Mouse (Mus musculus): ENCODE measurements around the gene Gm17416. TPM values are rescaled to one million over a fixed set of nuclear protein-coding genes. Genes with fewer than 3 reads are reported as not detected.
A peak's percentile ranks its signal among the peaks of the same experiment; 100 is the strongest.

Gm17416 gene
- not detected in 2 replicates for polyA plus RNA-seq (2015; fragmentation: Nextera tagmentation; extraction: Ambion mirVana)

DNA sequence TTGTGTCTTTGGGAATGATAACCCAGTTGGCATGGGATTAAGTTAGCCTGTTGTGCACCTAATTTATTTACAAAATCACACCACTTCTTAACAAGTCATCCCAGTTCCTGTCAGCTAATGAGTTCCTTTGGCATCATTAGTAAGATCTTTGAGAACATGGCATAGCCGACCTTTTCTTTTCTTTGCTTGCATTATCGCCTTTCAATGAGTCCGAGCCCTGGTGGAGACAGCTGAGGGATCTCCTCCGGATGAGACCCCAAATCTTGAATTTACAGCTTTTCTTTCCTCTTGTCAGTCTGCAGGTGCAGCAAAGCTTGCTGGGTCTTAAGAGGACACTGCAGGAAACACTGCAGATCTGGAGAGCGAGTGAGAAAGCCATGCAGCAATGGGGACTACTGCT, at the start of gene Gm17416:
Gene Gm17416, plus strand, starts transcription at position 301 of the 400 bp plus-strand sequence.
- Histone ChIP-seq H3K36me3 (no peaks in the 10 kb centered on the region), H3K27ac (no peak within 1 kb of the TSS), H3K4me1 (no peaks in the 10 kb centered on the region), H3K9ac (no peak within 1 kb of the TSS), H3K27me3 (no peaks in the 10 kb centered on the region), H3K4me3 (no peak within 1 kb of the TSS), H3K9me3 (no peaks in the 10 kb centered on the region), H3K4me2 (no peak within 1 kb of the TSS)
- ATAC-seq (ENCODE audit: insufficient number of reproducible peaks, insufficient read depth, low FRiP score, low TSS enrichment, low read depth) = no peak
- WGBS = 92% methylated on average over 5 of the region's 5 CpGs

DNA sequence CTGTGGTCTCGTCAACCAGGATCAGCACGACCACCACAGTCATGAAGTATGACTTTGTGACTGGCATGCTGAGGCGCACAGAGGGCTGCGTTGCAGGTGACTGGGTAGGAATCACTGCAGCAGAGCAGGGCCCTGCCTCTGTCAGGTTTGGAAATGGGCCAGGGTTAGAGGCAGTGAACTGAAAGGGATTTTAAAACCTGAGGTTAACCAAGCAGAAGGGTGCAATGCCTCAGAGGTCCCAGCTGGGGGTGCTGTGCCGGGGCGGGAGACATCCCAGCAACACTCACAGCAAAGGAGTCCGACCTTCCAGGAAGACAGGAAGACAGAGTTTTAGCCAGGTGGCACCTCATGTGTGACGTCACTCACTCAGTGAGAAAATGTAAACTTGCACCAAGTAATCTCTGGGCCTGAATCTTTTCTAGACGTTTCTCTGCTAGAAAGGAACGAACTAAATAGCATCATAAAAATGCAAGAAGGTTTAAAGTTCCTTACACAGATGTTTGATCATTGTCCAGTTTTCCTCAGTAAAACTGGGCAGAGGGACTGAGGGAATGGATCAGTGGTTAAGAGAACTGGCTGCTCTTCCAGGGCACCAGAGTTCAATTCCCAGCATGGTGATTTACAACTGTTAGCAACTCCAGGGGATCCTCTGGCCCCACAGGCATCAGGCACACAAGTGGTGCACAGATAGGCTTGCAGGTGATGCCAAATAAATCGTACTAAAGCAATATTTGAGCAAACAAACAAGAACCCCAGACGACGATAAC, 29.0 kb upstream of the Gm17416 start, which contains the start of gene Defb29:
Gene Defb29, minus strand, starts transcription at position 155 of the 767 bp plus-strand sequence.
- Histone ChIP-seq H3K27me3 (no peaks in the 10 kb centered on the region), H3K9ac (no peak within 1 kb of the TSS), H3K36me3 (no peaks in the 10 kb centered on the region), H3K9me3 (peaks cover 4% of the 10 kb centered on the region; the same call in 1 of the 2 replicates), H3K4me3 (no peak within 1 kb of the TSS), H3K4me1 (no peaks in the 10 kb centered on the region), H3K27ac (no peak within 1 kb of the TSS), H3K4me2 (no peak within 1 kb of the TSS)
- no peak for ATAC-seq (ENCODE audit: insufficient number of reproducible peaks, insufficient read depth, low FRiP score, low TSS enrichment, low read depth)
- WGBS = 52% methylated on average over 13 of the region's 13 CpGs

DNA sequence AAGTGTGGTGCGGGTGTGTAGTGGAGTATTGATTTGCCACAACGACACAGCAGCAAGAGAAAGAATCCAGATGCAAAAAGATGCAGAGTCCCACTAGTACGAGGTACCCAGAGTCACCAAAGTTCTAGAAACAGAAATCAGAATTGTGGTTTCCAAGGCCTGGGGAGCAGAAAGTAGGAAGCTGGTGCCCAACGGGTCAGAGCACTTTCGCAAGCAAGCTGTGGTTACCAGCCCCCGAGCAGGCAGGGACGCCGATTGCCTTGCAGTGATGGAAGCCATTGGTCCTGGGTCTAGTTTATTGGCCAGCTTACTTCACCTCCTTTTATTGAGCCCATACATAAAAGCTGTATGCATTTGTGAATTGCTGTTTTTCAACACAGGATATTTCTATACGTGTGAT, 27.2 kb upstream of the Gm17416 start:
- Histone ChIP-seq H3K27me3 (no peaks in the 10 kb centered on the region), H3K9me3 (peaks cover 4% of the 10 kb centered on the region; the same call in 1 of the 2 replicates), H3K9ac (no peak overlapping the region), H3K4me1 (no peaks in the 10 kb centered on the region), H3K4me3 (no peak overlapping the region), H3K27ac (no peak overlapping the region), H3K4me2 (no peak overlapping the region), H3K36me3 (no peaks in the 10 kb centered on the region)
- WGBS = 79% methylated on average over 9 of the region's 9 CpGs
- no peak for ATAC-seq (ENCODE audit: insufficient number of reproducible peaks, insufficient read depth, low FRiP score, low TSS enrichment, low read depth)

DNA sequence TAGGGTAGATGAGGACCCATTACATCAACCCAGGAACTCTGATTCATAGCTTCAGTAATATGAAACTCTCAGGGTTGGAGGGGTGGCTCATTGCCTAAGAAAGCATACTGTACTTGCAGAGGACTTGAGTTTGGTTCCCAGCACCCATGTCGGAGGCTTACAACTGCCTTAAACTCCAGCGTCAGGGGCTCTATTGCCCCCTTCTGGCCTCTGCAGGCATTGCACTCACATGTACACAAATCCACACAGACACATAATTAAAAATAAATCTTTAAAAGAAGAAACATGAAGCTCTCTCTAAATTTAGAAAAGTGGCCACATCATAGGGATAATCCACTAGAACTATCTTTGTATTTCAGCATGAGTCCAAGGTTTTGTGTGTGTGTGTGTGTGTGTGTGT, 26.2 kb upstream of the Gm17416 start:
- Histone ChIP-seq H3K9ac (no peak overlapping the region), H3K9me3 (peaks cover 4% of the 10 kb centered on the region; the same call in 1 of the 2 replicates), H3K36me3 (no peaks in the 10 kb centered on the region), H3K27ac (no peak overlapping the region), H3K4me1 (no peaks in the 10 kb centered on the region), H3K4me3 (no peak overlapping the region), H3K4me2 (no peak overlapping the region), H3K27me3 (no peaks in the 10 kb centered on the region)
- ATAC-seq (ENCODE audit: insufficient number of reproducible peaks, insufficient read depth, low FRiP score, low TSS enrichment, low read depth) = no peak
- WGBS = 67% methylated on average over 2 of the region's 2 CpGs

DNA sequence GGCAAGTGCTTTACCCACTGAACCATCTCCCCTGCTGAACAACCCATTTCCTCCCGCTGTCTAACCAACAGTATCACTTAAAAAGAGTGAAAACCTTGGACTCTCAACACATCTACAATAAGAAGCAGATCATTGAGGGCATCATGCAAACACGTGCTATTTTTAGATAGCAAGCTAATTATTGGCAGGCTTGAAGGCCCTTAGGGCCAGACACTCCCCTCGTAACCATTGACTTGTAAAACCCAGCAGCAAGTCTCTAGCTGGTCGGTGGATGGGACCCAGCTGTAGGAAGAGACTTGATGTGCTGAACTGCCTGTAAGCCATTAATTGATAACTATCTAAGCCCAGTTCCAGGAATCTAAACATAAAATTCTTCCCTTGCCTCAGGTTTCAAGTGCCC, 25.7 kb upstream of the Gm17416 start:
- no peak overlapping the region for H3K4me2 ChIP-seq
- H3K27me3 ChIP-seq = no peaks in the 10 kb centered on the region
- H3K9ac ChIP-seq = no peak overlapping the region
- ATAC-seq (ENCODE audit: insufficient number of reproducible peaks, insufficient read depth, low FRiP score, low TSS enrichment, low read depth) = no peak
- peaks cover 4% of the 10 kb centered on the region; the same call in 1 of the 2 replicates for H3K9me3 ChIP-seq
- no peaks in the 10 kb centered on the region for H3K4me1 ChIP-seq
- no peak overlapping the region for H3K27ac ChIP-seq
- H3K4me3 ChIP-seq = no peak overlapping the region
- 58% methylated on average over 4 of the region's 4 CpGs for WGBS
- no peaks in the 10 kb centered on the region for H3K36me3 ChIP-seq

DNA sequence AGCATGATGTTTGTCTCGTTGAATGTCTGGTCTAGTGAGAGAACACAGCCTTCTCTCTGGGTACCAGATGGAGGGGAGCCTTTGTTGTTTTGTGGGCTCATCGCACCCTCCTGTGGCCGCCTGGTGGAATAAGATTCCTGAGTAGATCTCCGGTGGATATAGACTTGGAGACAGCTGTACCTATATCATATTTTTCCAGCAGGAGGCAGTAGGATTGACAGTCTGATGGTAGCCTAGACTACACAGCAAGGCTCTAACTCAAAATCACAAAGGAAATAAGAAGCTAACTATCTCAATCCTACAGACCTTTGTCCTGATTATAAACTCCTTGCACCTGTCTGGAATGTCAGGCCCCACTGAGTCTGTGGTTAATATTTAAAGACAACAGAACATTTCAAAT, 24.4 kb upstream of the Gm17416 start:
- WGBS = 18% methylated on average over 4 of the region's 4 CpGs
- Histone ChIP-seq H3K4me2 (no peak overlapping the region), H3K9me3 (peaks cover 4% of the 10 kb centered on the region; the same call in 1 of the 2 replicates), H3K4me3 (no peak overlapping the region), H3K4me1 (no peaks in the 10 kb centered on the region), H3K9ac (no peak overlapping the region), H3K27ac (no peak overlapping the region), H3K27me3 (no peaks in the 10 kb centered on the region), H3K36me3 (no peaks in the 10 kb centered on the region)
- no peak for ATAC-seq (ENCODE audit: insufficient number of reproducible peaks, insufficient read depth, low FRiP score, low TSS enrichment, low read depth)

DNA sequence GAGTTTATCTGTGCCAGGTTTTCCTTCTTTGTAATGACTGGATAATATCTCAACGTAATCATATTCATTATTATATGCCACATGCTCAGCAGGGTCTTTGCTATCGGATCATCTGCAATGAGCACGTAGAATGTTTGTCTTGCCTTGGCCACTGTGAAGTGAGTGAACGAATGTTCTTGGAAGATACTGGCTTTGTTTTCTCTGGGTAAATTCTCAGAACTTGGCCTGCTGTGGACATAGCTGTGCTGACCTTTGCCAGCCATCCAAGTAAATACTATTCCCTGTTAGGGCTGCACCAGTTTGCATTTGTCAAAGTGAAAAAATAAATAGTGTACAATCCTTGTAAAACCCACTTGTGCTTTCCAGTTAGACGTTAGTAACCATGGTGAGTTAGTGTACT, 21.0 kb upstream of the Gm17416 start:
- Histone ChIP-seq H3K27me3 (peaks cover 3% of the 10 kb centered on the region; the same call in 1 of the 2 replicates), H3K27ac (no peak overlapping the region), H3K9me3 (no peaks in the 10 kb centered on the region; the same call in 1 of the 2 replicates), H3K4me1 (no peaks in the 10 kb centered on the region), H3K4me3 (no peak overlapping the region), H3K36me3 (no peaks in the 10 kb centered on the region), H3K9ac (no peak overlapping the region), H3K4me2 (no peak overlapping the region)
- ATAC-seq (ENCODE audit: insufficient number of reproducible peaks, insufficient read depth, low FRiP score, low TSS enrichment, low read depth) = no peak
- WGBS = 79% methylated on average over 5 of the region's 5 CpGs

DNA sequence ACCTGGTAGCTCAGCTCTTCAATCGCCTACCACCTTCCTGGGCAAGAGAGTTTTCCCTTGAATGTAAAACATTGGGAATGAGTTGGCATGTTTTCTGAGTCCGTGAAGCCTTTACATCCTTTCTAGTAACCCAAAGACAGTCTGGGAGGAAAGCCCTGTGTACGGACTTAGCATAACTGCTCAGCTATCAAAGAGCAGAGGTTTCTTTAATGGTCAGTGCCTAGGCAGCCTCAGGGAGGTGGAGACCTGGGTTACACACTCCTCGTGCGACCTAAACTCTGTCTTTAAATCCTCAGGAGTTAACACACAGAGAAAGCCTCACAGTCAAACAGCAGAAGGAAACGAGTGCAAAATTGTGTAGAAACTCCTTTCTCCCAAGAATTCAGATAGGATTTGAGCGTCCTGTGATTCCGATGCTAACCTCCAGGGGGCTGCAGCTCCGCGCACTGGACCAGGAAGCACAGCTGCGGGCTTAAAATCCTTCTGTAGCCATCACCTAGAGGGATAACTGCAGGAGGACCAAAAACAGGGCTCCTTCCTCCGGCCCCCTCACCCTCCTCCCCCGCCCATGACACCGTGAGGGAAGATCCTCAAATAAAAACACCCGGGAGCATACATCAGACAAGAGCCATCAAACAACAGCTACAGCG, 15.2 kb upstream of the Gm17416 start:
- Histone ChIP-seq H3K36me3 (no peaks in the 10 kb centered on the region), H3K4me3 (no peak overlapping the region), H3K9ac (0 out of 2 replicates have a peak overlapping the region, but pooled peaks have one; percentile 22), H3K27ac (no peak overlapping the region), H3K27me3 (peaks cover 3% of the 10 kb centered on the region; the same call in 1 of the 2 replicates), H3K4me1 (no peaks in the 10 kb centered on the region), H3K9me3 (no peaks in the 10 kb centered on the region), H3K4me2 (peak overlapping the region; percentile 51)
- WGBS = 11% methylated on average over 16 of the region's 16 CpGs
- no peak for ATAC-seq (ENCODE audit: insufficient number of reproducible peaks, insufficient read depth, low FRiP score, low TSS enrichment, low read depth)

DNA sequence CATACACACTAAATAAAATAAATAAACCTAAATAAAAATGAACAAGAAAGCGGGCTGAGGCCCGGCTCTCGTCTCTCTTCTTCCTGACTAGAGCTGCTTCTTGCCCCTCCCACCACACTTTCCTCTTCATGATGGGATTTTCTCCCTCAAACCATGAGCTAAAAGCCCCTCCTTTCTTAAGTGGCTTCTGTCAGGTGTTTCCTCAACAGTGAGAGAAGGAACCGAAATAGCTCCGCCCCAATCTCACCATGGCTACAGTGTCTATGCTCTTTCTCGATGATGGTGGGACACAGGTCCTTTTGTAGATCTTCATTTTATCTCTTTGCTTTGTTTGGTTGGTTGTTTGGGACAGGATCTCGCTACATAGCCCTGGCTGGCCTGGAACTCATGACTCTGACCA, 12.5 kb upstream of the Gm17416 start:
- no peak overlapping the region for H3K4me3 ChIP-seq
- no peak overlapping the region for H3K9ac ChIP-seq
- H3K9me3 ChIP-seq = no peaks in the 10 kb centered on the region
- WGBS = 84% methylated on average over 7 of the region's 7 CpGs
- H3K27me3 ChIP-seq = peaks cover 3% of the 10 kb centered on the region; the same call in 1 of the 2 replicates
- no peaks in the 10 kb centered on the region for H3K36me3 ChIP-seq
- no peak for ATAC-seq (ENCODE audit: insufficient number of reproducible peaks, insufficient read depth, low FRiP score, low TSS enrichment, low read depth)
- H3K27ac ChIP-seq = no peak overlapping the region
- no peak overlapping the region for H3K4me2 ChIP-seq
- no peaks in the 10 kb centered on the region for H3K4me1 ChIP-seq

DNA sequence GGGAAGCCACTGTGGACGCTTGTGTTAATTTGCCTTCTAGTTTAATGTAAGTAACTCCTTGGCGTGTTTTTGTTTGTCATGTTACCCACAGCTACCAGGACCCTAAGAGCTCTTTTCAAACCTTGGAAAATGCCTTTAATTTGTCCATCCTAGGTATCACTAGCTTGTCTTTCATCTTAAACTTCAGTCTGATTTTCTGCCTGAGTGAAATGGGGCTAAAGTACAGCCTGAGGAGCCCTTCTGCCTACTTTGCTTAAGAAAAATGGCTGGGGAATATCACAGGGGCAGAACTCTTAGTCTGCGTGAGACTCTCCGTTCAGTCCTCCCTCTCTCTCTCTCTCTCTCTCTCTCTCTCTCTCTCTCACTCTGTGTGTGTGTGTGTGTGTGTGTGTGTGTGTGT, 743 bp downstream of the Gm17416 start:
- Histone ChIP-seq H3K4me1 (no peaks in the 10 kb centered on the region), H3K4me3 (no peak overlapping the region), H3K9ac (no peak overlapping the region), H3K4me2 (no peak overlapping the region), H3K27me3 (no peaks in the 10 kb centered on the region), H3K27ac (no peak overlapping the region), H3K9me3 (no peaks in the 10 kb centered on the region), H3K36me3 (no peaks in the 10 kb centered on the region)
- 80% methylated on average over 4 of the region's 4 CpGs for WGBS
- no peak for ATAC-seq (ENCODE audit: insufficient number of reproducible peaks, insufficient read depth, low FRiP score, low TSS enrichment, low read depth)

DNA sequence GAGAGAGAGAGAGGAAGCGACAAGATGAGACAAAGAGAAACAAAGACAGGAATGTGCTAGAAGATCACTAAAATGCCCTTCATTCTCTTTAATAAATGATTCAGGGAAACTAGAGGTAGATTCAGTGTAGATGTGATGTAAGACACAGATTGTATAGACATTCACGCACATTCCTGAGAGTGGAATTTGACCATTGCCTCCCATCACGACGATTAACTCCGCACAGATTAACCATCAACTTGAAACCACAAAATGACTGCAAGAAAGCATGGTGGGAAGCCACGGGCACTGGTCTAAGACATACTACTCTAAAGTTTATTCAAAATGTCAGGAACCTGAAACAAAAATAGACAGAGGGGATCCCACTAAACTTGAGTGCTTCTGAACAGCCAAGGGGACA, 1.2 kb downstream of the Gm17416 start:
- H3K4me3 ChIP-seq = no peak overlapping the region
- no peak for ATAC-seq (ENCODE audit: insufficient number of reproducible peaks, insufficient read depth, low FRiP score, low TSS enrichment, low read depth)

More for the DNA sequence above, 1.2 kb downstream of the Gm17416 start:
- Histone ChIP-seq H3K4me2 (no peak overlapping the region), H3K36me3 (no peaks in the 10 kb centered on the region), H3K9ac (no peak overlapping the region), H3K27ac (no peak overlapping the region), H3K27me3 (no peaks in the 10 kb centered on the region), H3K9me3 (no peaks in the 10 kb centered on the region), H3K4me1 (no peaks in the 10 kb centered on the region)
- 58% methylated on average over 6 of the region's 6 CpGs for WGBS
